Mouse (Mus musculus) naive thymus-derived CD4-positive, alpha-beta T cell, adult 2 months (primary cell): ENCODE measurements around the gene Hint1.

Experiments used
- DNase-seq: peaks from one replicate; pipeline ENCODE4 v3.0.0-alpha.2; 2011; ENCODE audit warnings: low read depth

Hint1 gene

GRCm38 (mm10) chr11:54861471-54862420, 4.4 kb upstream of the Hint1 start:
- no peak for DNase-seq

DNA sequence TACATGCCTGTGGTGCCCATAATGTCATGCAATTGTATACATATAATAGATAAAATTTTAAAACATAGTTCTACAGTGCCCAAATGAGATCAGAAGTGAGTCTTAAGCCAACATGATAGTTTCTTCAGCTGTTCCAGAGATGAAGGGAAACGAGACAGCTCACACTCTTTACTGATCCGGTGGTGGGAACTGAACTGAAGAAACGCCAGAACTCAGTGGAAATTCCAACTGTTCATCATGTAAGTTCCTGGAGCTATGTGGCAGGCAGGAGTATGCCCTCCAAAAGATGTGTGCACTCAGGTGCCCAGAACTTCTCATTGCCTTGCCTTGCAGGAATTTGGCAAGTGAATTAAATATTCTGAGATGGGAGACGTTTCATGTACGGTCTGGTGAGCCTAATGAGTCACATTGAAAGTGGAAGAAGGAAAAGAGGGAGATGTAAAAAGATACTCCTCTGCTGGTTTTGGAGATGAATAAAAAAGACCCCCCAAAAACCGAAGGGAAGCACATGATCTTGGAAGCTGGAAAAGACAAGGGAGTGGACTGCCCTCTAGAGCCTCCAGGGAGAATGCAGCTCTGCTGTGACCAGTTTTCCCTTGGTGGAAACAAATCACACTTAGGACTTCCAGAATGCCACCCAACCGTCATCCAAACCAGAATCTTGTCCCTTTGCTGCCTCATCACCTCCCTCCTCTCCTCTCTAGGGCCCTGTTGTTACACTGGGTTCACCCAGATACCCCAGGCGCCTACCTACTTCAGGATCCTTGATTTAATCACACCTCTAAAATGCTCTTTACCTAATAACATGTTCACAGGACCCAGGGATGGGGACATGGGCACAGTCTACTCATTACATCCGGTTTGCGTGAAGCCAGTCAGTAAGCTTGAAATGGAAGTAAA, 3.3 kb upstream of the Hint1 start:
- peak; percentile 59 for DNase-seq

- no peak for DNase-seq
Observed at GRCm38 (mm10) chr11:54865330-54866085, 675 bp upstream of the Hint1 start.

- no peak for DNase-seq
Observed at GRCm38 (mm10) chr11:54867049-54867385, 834 bp downstream of the Hint1 start.

DNA sequence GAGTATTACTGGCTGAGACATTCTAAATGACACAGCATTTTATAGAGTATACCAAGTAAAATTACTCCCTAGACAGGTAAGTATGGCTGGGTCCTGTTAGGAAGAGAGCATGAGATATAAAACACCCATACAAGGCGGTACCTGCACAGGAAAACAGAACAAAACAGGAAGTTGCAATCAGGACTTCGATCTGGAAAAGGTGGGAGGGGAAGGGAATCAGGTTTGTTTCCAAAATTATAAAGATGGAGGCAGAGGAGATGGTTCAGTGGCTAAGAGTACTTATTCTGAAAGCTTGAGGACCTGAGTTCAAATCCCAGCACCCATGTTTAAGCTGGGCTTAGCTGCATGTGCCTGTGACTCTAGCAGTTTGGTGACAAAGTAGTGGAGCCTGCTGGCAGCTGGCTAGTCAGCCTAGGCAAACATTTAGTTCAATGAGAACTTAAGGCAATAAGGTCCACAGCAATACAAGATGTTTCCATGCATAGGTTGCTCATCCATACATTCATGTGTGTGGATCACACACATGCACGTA, 1.8 kb downstream of the Hint1 start:
- DNase-seq, result no peak

GRCm38 (mm10) chr11:54868445-54868844, 2.3 kb downstream of the Hint1 start:
- no peak for DNase-seq

- no peak for DNase-seq
Observed at GRCm38 (mm10) chr11:54869318-54869717, 3.1 kb downstream of the Hint1 start.

GRCm38 (mm10) chr11:54871831-54872537, 5.8 kb downstream of the Hint1 start:
- no peak for DNase-seq

- DNase-seq, result no peak
Observed at GRCm38 (mm10) chr11:54876031-54876430, 9.8 kb downstream of the Hint1 start.

DNA sequence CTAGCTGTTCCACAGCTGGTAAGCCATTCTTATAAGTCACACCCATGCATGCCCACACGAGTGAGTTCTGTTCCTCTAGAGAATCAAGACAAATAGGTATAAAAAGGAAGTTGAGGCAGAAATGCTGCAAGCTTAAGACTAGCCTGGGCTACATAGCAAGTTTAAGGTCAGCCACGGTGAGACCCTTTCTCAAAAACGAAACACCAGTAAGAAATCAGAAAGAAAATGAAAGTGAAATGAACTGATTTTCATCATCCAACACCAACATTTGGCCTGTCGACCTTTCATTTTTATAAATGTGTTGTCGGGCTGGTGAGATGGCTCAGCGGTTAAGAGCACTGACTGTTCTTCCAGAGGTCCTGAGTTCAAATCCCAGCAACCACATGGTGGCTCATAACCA, 12.7 kb downstream of the Hint1 start:
- DNase-seq, result no peak

DNA sequence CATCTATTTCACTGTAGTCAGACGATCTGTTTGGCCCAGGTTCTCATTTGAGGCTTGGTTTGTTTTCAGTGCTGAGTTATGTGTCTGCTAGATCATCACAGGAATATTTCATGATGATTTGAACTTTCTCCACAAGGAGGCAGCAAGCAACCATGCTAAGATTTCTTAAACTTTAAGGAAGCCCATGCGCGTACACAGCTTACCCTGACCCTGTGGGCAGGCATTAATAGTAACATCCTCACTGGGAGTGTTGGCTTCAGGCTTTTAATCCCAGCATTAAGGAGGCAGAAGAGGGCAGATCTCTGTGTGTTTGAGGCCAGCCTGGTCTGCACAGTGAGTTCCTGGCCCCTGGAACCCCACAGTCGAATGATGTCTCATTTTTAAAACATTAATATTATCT, 13.3 kb downstream of the Hint1 start:
- DNase-seq, result peak; percentile 87

DNA sequence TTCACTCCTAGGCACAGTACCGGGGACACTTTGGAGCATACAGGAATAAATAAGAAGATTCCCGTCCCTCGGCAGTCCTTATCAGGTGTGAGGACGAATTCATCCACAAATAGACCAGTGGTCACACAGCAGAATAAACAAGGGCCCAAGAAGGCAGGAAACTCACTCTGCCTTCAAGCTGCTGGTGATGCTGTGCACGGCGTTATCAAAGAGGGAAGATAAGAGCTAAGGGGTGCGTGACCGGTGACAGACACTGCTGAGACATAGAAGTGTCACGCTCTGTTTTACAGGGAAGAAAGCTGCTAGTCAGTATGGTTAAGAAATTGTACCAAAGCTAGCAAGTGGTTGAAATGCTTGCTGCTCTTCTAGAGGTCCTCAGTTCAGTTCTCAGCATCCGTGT, 13.7 kb downstream of the Hint1 start:
- DNase-seq, result no peak

- no peak for DNase-seq
Observed at GRCm38 (mm10) chr11:54881051-54881474, 14.9 kb downstream of the Hint1 start.

DNA sequence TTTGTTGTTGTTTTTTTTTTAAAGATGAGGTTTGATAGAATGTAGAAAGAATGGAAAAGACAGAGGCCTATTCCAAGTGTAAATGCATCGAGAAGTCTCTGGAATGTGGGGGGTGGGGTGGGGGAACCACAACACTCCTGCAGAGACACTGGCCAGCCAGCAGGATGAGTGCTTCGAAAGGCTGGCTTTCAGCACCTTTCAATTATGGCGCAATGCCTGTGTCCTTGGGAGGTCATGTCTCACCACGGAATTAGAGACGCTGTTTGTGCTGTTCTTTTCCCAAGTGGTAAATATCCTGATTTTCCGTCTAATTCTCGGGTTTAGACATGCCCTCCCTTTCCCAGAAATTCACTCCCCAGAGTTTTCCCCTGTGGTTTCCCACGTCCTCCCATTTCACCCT, 16.5 kb downstream of the Hint1 start:
- no peak for DNase-seq

DNA sequence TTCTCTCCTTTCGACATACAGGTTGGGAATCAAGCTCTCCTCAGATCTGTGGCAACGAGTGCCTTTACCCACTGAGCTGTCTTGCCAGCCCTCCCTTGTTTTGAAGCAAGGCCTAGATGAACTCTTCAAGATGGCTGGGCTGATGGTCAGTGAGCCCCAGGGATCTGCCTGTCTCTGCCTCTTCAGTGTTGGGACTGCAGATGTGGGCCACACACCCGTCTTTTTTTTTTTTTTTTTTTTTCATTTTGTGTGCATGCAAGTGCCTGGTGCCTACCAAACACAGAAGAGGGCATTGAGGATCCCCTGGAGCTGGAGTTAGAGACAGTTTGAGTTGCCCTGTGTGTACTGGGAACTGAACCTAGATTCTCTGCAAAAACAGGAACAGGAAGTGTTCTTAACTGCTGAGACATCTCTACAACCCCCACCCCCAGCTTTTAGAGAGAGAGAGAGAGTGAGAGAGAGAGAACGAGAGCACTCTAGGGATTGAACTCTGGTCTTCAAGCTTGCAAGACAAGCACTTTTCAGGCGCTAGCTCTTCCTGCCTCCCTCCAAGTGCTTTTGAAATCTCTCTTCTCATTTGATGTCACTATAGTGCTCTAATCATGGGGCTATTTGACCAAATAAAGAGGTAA, 18.1 kb downstream of the Hint1 start:
- no peak for DNase-seq

GRCm38 (mm10) chr11:54884937-54885336, 18.8 kb downstream of the Hint1 start:
- no peak for DNase-seq

GRCm38 (mm10) chr11:54885406-54885805, 19.2 kb downstream of the Hint1 start:
- DNase-seq, result no peak

DNA sequence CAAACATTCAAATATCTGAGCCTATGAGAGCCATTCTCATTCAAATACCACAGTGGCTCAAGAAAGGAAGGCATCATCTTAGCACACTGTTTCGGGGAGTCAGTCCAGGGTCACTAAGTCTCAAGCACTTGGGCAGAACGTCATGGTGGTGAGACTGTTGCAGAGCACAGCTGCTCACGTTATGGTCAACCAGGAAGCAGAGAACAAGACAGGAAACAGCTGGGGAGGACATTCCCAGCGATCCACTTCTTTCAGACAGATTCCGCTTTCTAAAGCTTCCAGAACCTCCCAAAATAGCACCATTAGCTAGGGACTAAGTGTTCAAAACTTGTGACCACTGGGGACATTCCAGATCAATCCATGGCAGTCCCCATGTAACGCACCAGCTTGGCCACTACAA, 21.7 kb downstream of the Hint1 start:
- no peak for DNase-seq

DNA sequence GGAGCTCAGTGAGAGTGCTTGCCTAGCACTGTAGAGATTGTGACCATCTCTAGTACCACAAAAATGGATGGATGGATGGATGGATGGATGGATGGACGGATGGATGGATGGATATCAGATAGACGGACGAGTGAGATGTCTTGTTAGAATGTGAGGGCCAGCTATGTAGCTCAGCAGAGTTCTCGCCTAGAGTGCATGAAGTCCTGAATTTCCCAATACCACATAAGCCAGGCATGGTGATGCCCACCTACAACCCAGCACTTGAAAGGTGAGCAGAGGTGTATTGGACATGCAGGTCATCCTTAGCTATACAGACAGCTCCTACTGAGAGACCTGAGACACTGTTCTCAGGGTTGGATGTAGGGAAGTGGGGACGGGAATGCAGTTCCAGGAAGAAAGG, 25.2 kb downstream of the Hint1 start:
- no peak for DNase-seq

DNA sequence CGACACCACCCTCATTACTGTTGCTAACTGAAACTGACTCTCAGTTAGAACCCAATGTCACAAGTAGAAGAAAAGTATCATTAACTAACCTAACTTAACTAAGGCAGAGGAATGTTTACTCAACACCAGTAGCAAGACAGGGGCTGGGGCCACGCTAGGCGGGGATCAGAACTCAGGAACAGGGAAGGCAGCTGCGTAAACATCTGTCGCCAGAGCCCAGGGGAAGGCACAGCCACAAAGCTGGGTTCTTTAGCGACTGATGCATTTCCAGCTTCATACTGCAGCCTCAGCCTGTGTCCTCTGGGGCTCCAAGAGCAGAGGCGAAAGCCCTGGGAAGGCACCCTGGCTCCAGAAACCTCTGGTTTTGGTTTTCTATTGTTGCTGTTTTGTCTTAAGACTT, 25.9 kb downstream of the Hint1 start:
- no peak for DNase-seq

GRCm38 (mm10) chr11:54894589-54894988, 28.4 kb downstream of the Hint1 start:
- DNase-seq, result no peak
